Mouse (Mus musculus) stomach, postnatal 0 days (tissue): ENCODE data around the gene Slc25a45. TPM values are rescaled to one million over a fixed set of nuclear protein-coding genes. Genes with fewer than 3 reads are reported as not detected.

ENCODE experiments used
- ATAC-seq: fragments of 200-750 bp; cut with Nextera tagmentation; 2 replicates; pipeline ENCODE4 v1.8.0; 2017; ENCODE audit not compliant: low FRiP score, low TSS enrichment
- DNase-seq: peaks from one replicate; pipeline ENCODE4 v3.0.0-alpha.2; 2016; ENCODE audit warnings: low spot score
- H3K27ac ChIP-seq: fragments of 300-500 bp; sonication (generic); replicated peaks from 2 replicates; pipeline ENCODE4 v1.5.1; 2014; ENCODE audit warnings: mild to moderate bottlenecking, control low read depth
- H3K27me3 ChIP-seq: fragments of 300-500 bp; sonication (generic); 2 replicates; pipeline ENCODE4 v1.6.1; 2014; ENCODE audit warnings: low read length; ENCODE audit not compliant: control insufficient read depth, insufficient read depth
- H3K36me3 ChIP-seq: fragments of 300-500 bp; sonication (generic); 2 replicates; pipeline ENCODE4 v1.6.1; 2014; ENCODE audit warnings: low read length, mixed read lengths; ENCODE audit not compliant: control insufficient read depth, insufficient read depth
- H3K4me1 ChIP-seq: fragments of 300-500 bp; sonication (generic); replicated peaks from 2 replicates; pipeline ENCODE4 v1.6.1; 2014; ENCODE audit warnings: antibody characterized with exemption; ENCODE audit not compliant: control insufficient read depth, insufficient read depth
- H3K4me2 ChIP-seq: fragments of 300-500 bp; sonication (generic); replicated peaks from 2 replicates; pipeline ENCODE4 v1.6.1; 2014; ENCODE audit warnings: low read depth, mild to moderate bottlenecking, control low read depth, moderate library complexity
- H3K4me3 ChIP-seq: fragments of 300-500 bp; sonication (generic); 2 replicates; pipeline ENCODE4 v1.5.1; 2014; ENCODE audit warnings: low read depth, low read length, control low read depth
- H3K9ac ChIP-seq: fragments of 300-500 bp; sonication (generic); 2 replicates; pipeline ENCODE4 v1.6.1; 2014; ENCODE audit warnings: mild to moderate bottlenecking, low read length, control low read depth, mixed read lengths
- H3K9me3 ChIP-seq: fragments of 300-500 bp; sonication (generic); 2 replicates; pipeline ENCODE4 v1.6.1; 2016; ENCODE audit warnings: low read length; ENCODE audit not compliant: control insufficient read depth
- CTCF ChIP-seq: IDR thresholded peaks from 2 replicates; pipeline ENCODE4 v1.5.1; 2016; ENCODE audit warnings: antibody characterized with exemption, low read depth, mild to moderate bottlenecking, moderate library complexity
- EP300 ChIP-seq: optimal IDR thresholded peaks from 2 replicates; pipeline ENCODE3; 2016; ENCODE audit warnings: antibody characterized with exemption
- WGBS: fragments of 180-500 bp; shearing (Covaris S2); extraction: QIAGEN DNeasy Blood & Tissue Kit; methylation state at CpG from one replicate; pipeline ENCODE4 v1.1.7; 2014; 5-methylcytosine and 5-hydroxymethylcytosine counted together
- polyA plus RNA-seq: library from polyadenylated mRNA; unstranded; fragments of >200 nt; fragmentation: Nextera tagmentation; extraction: Ambion mirVana; gene quantifications from 2 replicates; pipeline ENCODE4 v1.2.1, GENCODE M21; 2015

Slc25a45 gene
- polyA plus RNA-seq, 1 experiment from 2014 or later, result 3.2 TPM

GRCm38 (mm10) chr19:5831224-5831957, 46.2 kb upstream of the Slc25a45 start:
- Histone ChIP-seq H3K9me3 (no peaks in the 10 kb centered on the region), H3K4me3 (no peak overlapping the region), H3K9ac (no peak overlapping the region), H3K4me1 (no peaks in the 10 kb centered on the region), H3K27ac (no peak overlapping the region), H3K36me3 (no peaks in the 10 kb centered on the region; the same call in 1 of the 2 replicates), H3K27me3 (no peaks in the 10 kb centered on the region), H3K4me2 (no peak overlapping the region)
- TF ChIP-seq EP300, result no peak
- no peak for TF ChIP-seq CTCF
- ATAC-seq, result no peak
- peak; percentile 40 for DNase-seq
- 63% methylated on average over 11 of the region's 11 CpGs for WGBS

GRCm38 (mm10) chr19:5831958-5832320, 45.7 kb upstream of the Slc25a45 start:
- H3K27me3 ChIP-seq, result no peaks in the 10 kb centered on the region
- H3K36me3 ChIP-seq, result no peaks in the 10 kb centered on the region
- TF ChIP-seq CTCF, result no peak
- TF ChIP-seq EP300, result no peak
- DNase-seq (no peak), ATAC-seq (no peak)
- no peak overlapping the region for H3K27ac ChIP-seq
- H3K4me1 ChIP-seq, result no peaks in the 10 kb centered on the region
- no peaks in the 10 kb centered on the region for H3K9me3 ChIP-seq
- 66% methylated on average over 4 of the region's 4 CpGs for WGBS
- no peak overlapping the region for H3K4me3 ChIP-seq
- no peak overlapping the region for H3K9ac ChIP-seq
- no peak overlapping the region for H3K4me2 ChIP-seq

- 51% methylated on average over 6 of the region's 6 CpGs for WGBS
- H3K27ac ChIP-seq, result no peak overlapping the region
- DNase-seq, result no peak
Observed at GRCm38 (mm10) chr19:5832326-5832725, 45.3 kb upstream of the Slc25a45 start.

GRCm38 (mm10) chr19:5833287-5834100, 44.1 kb upstream of the Slc25a45 start:
- Histone ChIP-seq H3K4me1 (no peaks in the 10 kb centered on the region), H3K27ac (no peak overlapping the region), H3K36me3 (no peaks in the 10 kb centered on the region), H3K9ac (no peak overlapping the region), H3K9me3 (no peaks in the 10 kb centered on the region), H3K27me3 (no peaks in the 10 kb centered on the region), H3K4me3 (no peak overlapping the region), H3K4me2 (no peak overlapping the region)
- peak; percentile 27 for DNase-seq
- ATAC-seq, result no peak
- TF ChIP-seq CTCF (no peak), EP300 (no peak)
- 86% methylated on average over 10 of the region's 10 CpGs for WGBS

More at GRCm38 (mm10) chr19:5832326-5832725, 45.3 kb upstream of the Slc25a45 start:
- no peak for ATAC-seq
- Histone ChIP-seq H3K27me3 (no peaks in the 10 kb centered on the region), H3K4me3 (no peak overlapping the region), H3K4me2 (no peak overlapping the region), H3K4me1 (no peaks in the 10 kb centered on the region), H3K36me3 (no peaks in the 10 kb centered on the region), H3K9me3 (no peaks in the 10 kb centered on the region), H3K9ac (no peak overlapping the region)
- TF ChIP-seq EP300 (no peak), CTCF (no peak)

- Histone ChIP-seq H3K9ac (no peak overlapping the region), H3K9me3 (no peaks in the 10 kb centered on the region), H3K27ac (no peak overlapping the region), H3K36me3 (no peaks in the 10 kb centered on the region), H3K4me1 (no peaks in the 10 kb centered on the region), H3K4me3 (no peak overlapping the region), H3K4me2 (no peak overlapping the region), H3K27me3 (no peaks in the 10 kb centered on the region)
- TF ChIP-seq EP300, result no peak
- no peak for TF ChIP-seq CTCF
- WGBS, result 79% methylated on average over 12 of the region's 12 CpGs
- DNase-seq, result peak; percentile 45
- peak; percentile 3; the same call in 1 of the 2 replicates for ATAC-seq
Observed at GRCm38 (mm10) chr19:5834260-5834925, 43.2 kb upstream of the Slc25a45 start.
